Mouse (Mus musculus): Measurements from ENCODE around the gene Ggt1.

Ggt1 gene

GRCm38 (mm10) chr10:75633048-75633447 lies 71.6 kb downstream of the Ggt1 start:
- no peak for DNase-seq (ENCODE audit: low spot score in 2 of 2)

- no peak for DNase-seq (ENCODE audit: low spot score in 2 of 2)
Observed at GRCm38 (mm10) chr10:75633576-75634139, 72.3 kb downstream of the Ggt1 start.

- no peak for DNase-seq (ENCODE audit: low spot score in 2 of 2)
Observed at GRCm38 (mm10) chr10:75634610-75635009, 73.2 kb downstream of the Ggt1 start.

- no peak for DNase-seq (ENCODE audit: low spot score in 2 of 2)
Observed at GRCm38 (mm10) chr10:75635019-75635692, 73.8 kb downstream of the Ggt1 start.

- DNase-seq (ENCODE audit: low spot score in 2 of 2), result peak; percentile 70 to 83
Observed at GRCm38 (mm10) chr10:75635693-75636055, 74.3 kb downstream of the Ggt1 start.
